Mouse (Mus musculus): ENCODE measurements around the gene Lyrm1. TPM values are rescaled to one million over a fixed set of nuclear protein-coding genes. Genes with fewer than 3 reads are reported as not detected.
A peak's percentile ranks its signal among the peaks of the same experiment; 100 is the strongest.

Lyrm1 gene
- 16.3 and 19.5 TPM in 2 replicates for polyA plus RNA-seq (2012; rRNA removed)

GRCm38 (mm10) chr7:119895639-119896512 lies at the start of gene Lyrm1, which contains the start of gene Dcun1d3:
Gene Lyrm1, plus strand, starts transcription at chr7:119895861.
Gene Dcun1d3, minus strand, starts transcription at chr7:119896298.
- peak; percentile 65; the same call in 1 of the 2 replicates for TF ChIP-seq POLR2A (IDR thresholded peaks at IDR 0.05; ENCODE audit: extremely low read depth, insufficient read depth, low read length)
- TF ChIP-seq CTCF (IDR thresholded peaks at IDR 0.05; ENCODE audit: extremely low read depth, insufficient read depth, low read length), result no peak
- Histone ChIP-seq H3K4me3 (ENCODE audit: insufficient read depth, low read length) (peak within 1 kb of the TSS; percentile 70), H3K4me1 (ENCODE audit: control insufficient read depth, insufficient read depth, low read length) (peaks cover 2% of the 10 kb centered on the region; the same call in 1 of the 2 replicates), H3K27ac (ENCODE audit: insufficient read depth, low read length) (peak within 1 kb of the TSS; percentile 96)

DNA sequence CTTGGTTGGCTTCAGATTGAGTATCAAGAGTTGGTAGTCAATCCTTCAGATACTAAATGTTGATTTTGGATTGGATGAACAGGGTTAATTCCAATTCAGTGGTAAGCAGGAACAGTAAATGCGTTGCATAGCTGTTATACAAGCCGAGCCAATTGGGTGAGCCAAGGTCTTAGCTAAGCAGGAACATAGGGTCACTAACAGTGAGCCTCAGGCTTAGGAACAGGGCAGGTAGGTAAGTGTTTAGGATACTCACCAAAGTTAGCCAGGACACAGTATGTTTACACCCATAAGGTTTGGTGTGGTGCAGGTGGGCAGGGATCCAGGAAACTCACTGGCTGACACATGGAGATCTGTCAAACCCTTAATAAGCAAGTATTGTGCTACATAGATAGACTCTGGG lies 48.3 kb upstream of the Lyrm1 start:
- Histone ChIP-seq H3K27ac (ENCODE audit: insufficient read depth, low read length) (no peak overlapping the region), H3K4me1 (ENCODE audit: control insufficient read depth, insufficient read depth, low read length) (no peaks in the 10 kb centered on the region), H3K4me3 (ENCODE audit: insufficient read depth, low read length) (no peak overlapping the region)
- no peak for TF ChIP-seq POLR2A (IDR thresholded peaks at IDR 0.05; ENCODE audit: extremely low read depth, insufficient read depth, low read length)
- TF ChIP-seq CTCF (IDR thresholded peaks at IDR 0.05; ENCODE audit: extremely low read depth, insufficient read depth, low read length), result no peak

- no peak for TF ChIP-seq POLR2A (IDR thresholded peaks at IDR 0.05; ENCODE audit: extremely low read depth, insufficient read depth, low read length)
- TF ChIP-seq CTCF (IDR thresholded peaks at IDR 0.05; ENCODE audit: extremely low read depth, insufficient read depth, low read length), result peak; percentile 98
- Histone ChIP-seq H3K4me3 (ENCODE audit: insufficient read depth, low read length) (no peak overlapping the region), H3K4me1 (ENCODE audit: control insufficient read depth, insufficient read depth, low read length) (no peaks in the 10 kb centered on the region), H3K27ac (ENCODE audit: insufficient read depth, low read length) (no peak overlapping the region)
These were observed 46.6 kb upstream of the Lyrm1 start for GRCm38 (mm10) chr7:119849096-119849495.

GRCm38 (mm10) chr7:119850737-119851136 lies 44.9 kb upstream of the Lyrm1 start:
- Histone ChIP-seq H3K27ac (ENCODE audit: insufficient read depth, low read length) (no peak overlapping the region), H3K4me1 (ENCODE audit: control insufficient read depth, insufficient read depth, low read length) (no peaks in the 10 kb centered on the region), H3K4me3 (ENCODE audit: insufficient read depth, low read length) (no peak overlapping the region)
- TF ChIP-seq POLR2A (IDR thresholded peaks at IDR 0.05; ENCODE audit: extremely low read depth, insufficient read depth, low read length) (no peak), CTCF (IDR thresholded peaks at IDR 0.05; ENCODE audit: extremely low read depth, insufficient read depth, low read length) (no peak)

GRCm38 (mm10) chr7:119852494-119852893 lies 43.2 kb upstream of the Lyrm1 start:
- Histone ChIP-seq H3K27ac (ENCODE audit: insufficient read depth, low read length) (no peak overlapping the region), H3K4me3 (ENCODE audit: insufficient read depth, low read length) (no peak overlapping the region), H3K4me1 (ENCODE audit: control insufficient read depth, insufficient read depth, low read length) (no peaks in the 10 kb centered on the region)
- TF ChIP-seq CTCF (IDR thresholded peaks at IDR 0.05; ENCODE audit: extremely low read depth, insufficient read depth, low read length) (no peak), POLR2A (IDR thresholded peaks at IDR 0.05; ENCODE audit: extremely low read depth, insufficient read depth, low read length) (no peak)

- no peak overlapping the region for H3K27ac ChIP-seq (ENCODE audit: insufficient read depth, low read length)
- TF ChIP-seq CTCF (IDR thresholded peaks at IDR 0.05; ENCODE audit: extremely low read depth, insufficient read depth, low read length) (no peak), POLR2A (IDR thresholded peaks at IDR 0.05; ENCODE audit: extremely low read depth, insufficient read depth, low read length) (no peak)
- no peaks in the 10 kb centered on the region for H3K4me1 ChIP-seq (ENCODE audit: control insufficient read depth, insufficient read depth, low read length)
- no peak overlapping the region for H3K4me3 ChIP-seq (ENCODE audit: insufficient read depth, low read length)
These were observed 42.5 kb upstream of the Lyrm1 start for GRCm38 (mm10) chr7:119853186-119853585.

- H3K4me1 ChIP-seq (ENCODE audit: control insufficient read depth, insufficient read depth, low read length), result no peaks in the 10 kb centered on the region
- TF ChIP-seq CTCF (IDR thresholded peaks at IDR 0.05; ENCODE audit: extremely low read depth, insufficient read depth, low read length) (no peak), POLR2A (IDR thresholded peaks at IDR 0.05; ENCODE audit: extremely low read depth, insufficient read depth, low read length) (no peak)
These were observed 41.3 kb upstream of the Lyrm1 start for GRCm38 (mm10) chr7:119854362-119854761.

DNA sequence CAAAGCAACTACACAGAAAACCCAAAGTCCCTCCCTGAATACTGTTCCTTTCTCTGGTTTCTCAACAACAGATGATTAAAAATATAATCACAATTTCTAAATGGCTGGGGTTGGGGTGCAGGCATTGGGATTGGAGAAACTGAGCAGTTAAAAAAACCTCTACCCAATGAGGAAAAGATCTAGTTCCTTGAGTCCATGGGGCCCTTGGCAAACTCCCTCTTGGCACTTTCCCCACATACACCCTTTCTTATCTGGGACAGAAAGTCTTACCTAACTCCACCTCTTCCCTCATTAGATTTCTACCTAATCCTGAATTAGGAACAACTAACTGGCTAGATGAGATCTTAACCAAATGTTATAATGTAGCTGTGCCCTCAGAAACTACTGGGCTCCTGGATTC lies 40.6 kb upstream of the Lyrm1 start:
- no peak overlapping the region for H3K27ac ChIP-seq (ENCODE audit: insufficient read depth, low read length)
- TF ChIP-seq POLR2A (IDR thresholded peaks at IDR 0.05; ENCODE audit: extremely low read depth, insufficient read depth, low read length), result no peak
- no peak for TF ChIP-seq CTCF (IDR thresholded peaks at IDR 0.05; ENCODE audit: extremely low read depth, insufficient read depth, low read length)

More at GRCm38 (mm10) chr7:119854362-119854761, 41.3 kb upstream of the Lyrm1 start:
- Histone ChIP-seq H3K27ac (ENCODE audit: insufficient read depth, low read length) (no peak overlapping the region), H3K4me3 (ENCODE audit: insufficient read depth, low read length) (no peak overlapping the region)

GRCm38 (mm10) chr7:119859476-119859875 lies 36.2 kb upstream of the Lyrm1 start:
- Histone ChIP-seq H3K4me3 (ENCODE audit: insufficient read depth, low read length) (no peak overlapping the region), H3K4me1 (ENCODE audit: control insufficient read depth, insufficient read depth, low read length) (peaks cover 2% of the 10 kb centered on the region), H3K27ac (ENCODE audit: insufficient read depth, low read length) (no peak overlapping the region)
- TF ChIP-seq POLR2A (IDR thresholded peaks at IDR 0.05; ENCODE audit: extremely low read depth, insufficient read depth, low read length) (no peak), CTCF (IDR thresholded peaks at IDR 0.05; ENCODE audit: extremely low read depth, insufficient read depth, low read length) (no peak)

More for the DNA sequence above, 40.6 kb upstream of the Lyrm1 start:
- no peaks in the 10 kb centered on the region for H3K4me1 ChIP-seq (ENCODE audit: control insufficient read depth, insufficient read depth, low read length)
- no peak overlapping the region for H3K4me3 ChIP-seq (ENCODE audit: insufficient read depth, low read length)

DNA sequence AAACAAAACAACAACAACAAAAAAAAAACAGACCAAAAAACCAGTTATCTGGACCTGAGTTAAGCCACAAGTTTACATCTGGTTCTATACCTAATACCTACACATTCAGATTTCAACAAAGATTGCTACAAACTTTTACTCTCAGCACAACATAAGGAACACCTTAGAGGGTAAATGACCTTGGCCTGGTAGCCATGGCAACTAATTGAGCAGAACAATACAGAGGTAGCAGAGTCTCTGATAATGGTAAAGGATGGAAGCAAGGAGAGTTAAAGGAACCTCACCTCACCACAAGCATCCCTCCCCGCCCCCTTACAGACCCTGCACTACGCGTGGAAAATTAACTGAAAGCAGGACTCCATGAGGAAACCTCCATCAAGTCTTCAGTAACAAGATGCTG lies 35.5 kb upstream of the Lyrm1 start:
- H3K4me3 ChIP-seq (ENCODE audit: insufficient read depth, low read length), result no peak overlapping the region
- H3K4me1 ChIP-seq (ENCODE audit: control insufficient read depth, insufficient read depth, low read length), result peaks cover 2% of the 10 kb centered on the region
- H3K27ac ChIP-seq (ENCODE audit: insufficient read depth, low read length), result no peak overlapping the region
- TF ChIP-seq CTCF (IDR thresholded peaks at IDR 0.05; ENCODE audit: extremely low read depth, insufficient read depth, low read length), result no peak
- no peak for TF ChIP-seq POLR2A (IDR thresholded peaks at IDR 0.05; ENCODE audit: extremely low read depth, insufficient read depth, low read length)

Data from cortical plate, adult 2 months (tissue).